ENCODE assay signal across 13 mouse cellular contexts in the genomic region with DNA sequence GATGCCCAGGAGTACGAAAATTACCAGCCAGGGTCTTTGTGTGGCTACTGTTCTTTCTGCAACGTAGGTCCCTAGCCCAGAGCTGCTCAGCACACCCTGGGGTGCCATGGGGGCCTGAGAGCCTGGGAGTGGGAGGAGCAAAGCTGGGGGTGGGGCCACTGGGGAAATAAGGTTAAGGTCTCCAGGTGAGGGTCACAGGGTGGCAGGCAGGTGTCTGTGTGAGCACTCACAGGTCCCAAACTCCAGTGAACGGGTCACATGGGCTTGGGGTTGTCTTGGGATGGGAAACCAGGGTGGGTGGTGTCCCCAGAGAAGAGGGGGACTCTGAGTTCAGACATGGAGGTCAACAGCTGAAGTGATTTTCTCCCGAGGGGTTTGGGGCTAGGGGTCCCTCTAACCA. TPM values are rescaled to one million over a fixed set of nuclear protein-coding genes. Genes with fewer than 3 reads are reported as not detected.
DNase-seq lines count a peak whose midpoint lies in the region; ATAC-seq and TF ChIP-seq lines count a peak whose summit lies in the region.
"Had no signal": no experiment of that assay in that cellular context is flagged by ENCODE, and none has a peak within 500 bp of the region (broad histone marks: within the 10 kb centered on the region; RNA-seq: fewer than 3 reads in every experiment).

No protein-coding gene starts in this region.

- no peak overlapping the region for H3K27ac ChIP-seq in heart, embryonic 15.5 days
- H3K27ac ChIP-seq in heart, postnatal 0 days (ENCODE audit: low read depth): no peak overlapping the region
- H3K27ac ChIP-seq: liver, embryonic 14.5 days; midbrain, embryonic 12.5 days had no signal

- TF ChIP-seq CTCF in heart, postnatal 0 days (IDR thresholded peaks at IDR 0.05; ENCODE audit: low read depth): no peak

- H3K4me3 ChIP-seq in heart, embryonic 15.5 days: peak overlapping the region; percentile 35
- peak overlapping the region; percentile 32 for H3K4me3 ChIP-seq in heart, postnatal 0 days (ENCODE audit: low read depth, low read length)
- H3K4me3 ChIP-seq: midbrain, embryonic 12.5 days had no signal

- ATAC-seq in heart, embryonic 15.5 days (replicated peaks; ENCODE audit: insufficient number of reproducible peaks, insufficient read depth, low FRiP score, low read depth): no peak
- ATAC-seq in heart, postnatal 0 days (ENCODE audit: insufficient read depth, low read depth): no peak
- ATAC-seq: hindbrain, embryonic 16.5 days had no signal

- peak; percentile 49 for DNase-seq in cerebellum, adult 9-11 months
- DNase-seq in cerebellum, adult 8-10 months: no peak
- DNase-seq in heart, adult 8-10 months (ENCODE audit: low spot score): no peak
- no peak for DNase-seq in heart, postnatal 0 days (ENCODE audit: low spot score)
- peak; percentile 22 for DNase-seq in naive thymus-derived CD4-positive, alpha-beta T cell, adult 2 months (ENCODE audit: low read depth)
- DNase-seq in adrenal gland, adult 18-20 months (ENCODE audit: low spot score in 2 of 2): no peak
- DNase-seq in adrenal gland, adult 2 months: no peak
- DNase-seq: adrenal gland, postnatal 25 days; gastrocnemius, postnatal 36 days had no signal

- H3K4me1 ChIP-seq in heart, embryonic 15.5 days (replicated peaks): peaks cover 74% of the 10 kb centered on the region
- H3K4me1 ChIP-seq in heart, postnatal 0 days (ENCODE audit: control insufficient read depth, insufficient read depth): peaks cover 48% of the 10 kb centered on the region

- H3K4me2 ChIP-seq in heart, embryonic 15.5 days: peak overlapping the region; percentile 87
- peak overlapping the region; percentile 94 for H3K4me2 ChIP-seq in heart, postnatal 0 days (ENCODE audit: low read depth, low read length)

- WGBS in heart, embryonic 15.5 days: 18% methylated on average over 4 of the region's 4 CpGs
- WGBS in heart, postnatal 0 days: 14% methylated on average over 4 of the region's 4 CpGs

- no peaks in the 10 kb centered on the region for H3K9me3 ChIP-seq in heart, embryonic 15.5 days (replicated peaks)
- no peaks in the 10 kb centered on the region for H3K9me3 ChIP-seq in heart, postnatal 0 days (replicated peaks; ENCODE audit: control insufficient read depth, low read length)
- H3K9me3 ChIP-seq: midbrain, embryonic 12.5 days had no signal

- no peaks in the 10 kb centered on the region for H3K36me3 ChIP-seq in heart, embryonic 15.5 days
- H3K36me3 ChIP-seq in heart, postnatal 0 days (replicated peaks; ENCODE audit: control insufficient read depth, insufficient read depth, low read length): no peaks in the 10 kb centered on the region
- H3K36me3 ChIP-seq: midbrain, embryonic 12.5 days had no signal

- 0 out of 2 replicates have a peak, but pooled peaks cover 5% of the 10 kb centered on the region for H3K27me3 ChIP-seq in heart, embryonic 15.5 days
- no peaks in the 10 kb centered on the region; the same call in 1 of the 2 replicates for H3K27me3 ChIP-seq in heart, postnatal 0 days (ENCODE audit: control insufficient read depth, insufficient read depth, low read length)

- no peak for TF ChIP-seq EP300 in heart, postnatal 0 days (IDR thresholded peaks at IDR 0.05; ENCODE audit: low read depth)

- 0 out of 2 replicates have a peak overlapping the region, but pooled peaks have one; percentile 20 for H3K9ac ChIP-seq in heart, embryonic 15.5 days
- H3K9ac ChIP-seq in heart, postnatal 0 days (replicated peaks; ENCODE audit: low read depth, low read length): no peak overlapping the region
- H3K9ac ChIP-seq: liver, embryonic 14.5 days; midbrain, embryonic 12.5 days had no signal

RNA-seq across cellular contexts. Expression of gene Hrc, which starts 2.4 kb away (rescaled TPM):
- 25.2 and 26.4 TPM in 2 replicates for polyA plus RNA-seq in heart, embryonic 15.5 days (2015; fragmentation: Nextera tagmentation; extraction: Ambion mirVana)
- total RNA-seq in heart, adult 8-10 months (2022): 1,000 to 10,000 TPM; 1,032 to 1,216 (median 1,081) TPM
- total RNA-seq in heart, postnatal 0 days (2014; rRNA removed; ENCODE audit: low replicate concordance): 38.8 and 39.7 TPM in 2 replicates
- 43.8 and 45.9 TPM in 2 replicates for polyA plus RNA-seq in heart, postnatal 0 days (2015; fragmentation: Nextera tagmentation; extraction: Ambion mirVana)
- total RNA-seq in adrenal gland, adult 18-20 months (2021): under 1 TPM; 0.17 to 0.83 TPM
- under 1 TPM in 1 of 2 experiments, not detected in 1; 0.23 TPM for total RNA-seq in adrenal gland, adult 2 months (2021)
- 0.18 TPM in 1 of 2 replicates, not detected in the other for polyA plus RNA-seq in adrenal gland, adult 2 months (2012; rRNA removed)

RNA-seq across cellular contexts. Expression of gene Trpm4, which starts 3.9 kb away (rescaled TPM):
- 12.7 and 15.8 TPM in 2 replicates for polyA plus RNA-seq in heart, embryonic 15.5 days (2015; fragmentation: Nextera tagmentation; extraction: Ambion mirVana)
- total RNA-seq in heart, adult 8-10 months (2022): 10 to 100 TPM; 23.8 to 36.3 (median 25.4) TPM
- total RNA-seq in heart, postnatal 0 days (2014; rRNA removed; ENCODE audit: low replicate concordance): 15.8 and 44.0 TPM in 2 replicates
- polyA plus RNA-seq in heart, postnatal 0 days (2015; fragmentation: Nextera tagmentation; extraction: Ambion mirVana): 14.2 and 15.2 TPM in 2 replicates
- total RNA-seq in adrenal gland, adult 18-20 months (2021): 10 to 100 TPM in 1 of 2 experiments, 1 to 10 TPM in 1; 7.8 to 11.0 TPM
- 1 to 10 TPM; 5.2 to 9.4 TPM for total RNA-seq in adrenal gland, adult 2 months (2021)
- 8.8 and 11.2 TPM in 2 replicates for polyA plus RNA-seq in adrenal gland, adult 2 months (2012; rRNA removed)

RNA-seq across cellular contexts. Expression of gene Ppfia3, which starts 29.4 kb away (rescaled TPM):
- 1.6 and 2.1 TPM in 2 replicates for polyA plus RNA-seq in heart, embryonic 15.5 days (2015; fragmentation: Nextera tagmentation; extraction: Ambion mirVana)
- total RNA-seq in heart, adult 8-10 months (2022): under 1 TPM; 0.11 to 0.33 (median 0.20) TPM
- 0.15 and 1.8 TPM in 2 replicates for total RNA-seq in heart, postnatal 0 days (2014; rRNA removed; ENCODE audit: low replicate concordance)
- polyA plus RNA-seq in heart, postnatal 0 days (2015; fragmentation: Nextera tagmentation; extraction: Ambion mirVana): 0.58 and 0.68 TPM in 2 replicates
- 1 to 10 TPM; 1.7 to 3.2 TPM for total RNA-seq in adrenal gland, adult 18-20 months (2021)
- total RNA-seq in adrenal gland, adult 2 months (2021): 1 to 10 TPM; 1.1 to 2.8 TPM
- 4.3 and 4.7 TPM in 2 replicates for polyA plus RNA-seq in adrenal gland, adult 2 months (2012; rRNA removed)

RNA-seq across cellular contexts. Expression of gene Lin7b, which starts 32.9 kb away (rescaled TPM):
- polyA plus RNA-seq in heart, embryonic 15.5 days (2015; fragmentation: Nextera tagmentation; extraction: Ambion mirVana): 1.2 and 1.3 TPM in 2 replicates
- 1 to 10 TPM; 1.0 to 1.5 (median 1.3) TPM for total RNA-seq in heart, adult 8-10 months (2022)
- total RNA-seq in heart, postnatal 0 days (2014; rRNA removed; ENCODE audit: low replicate concordance): 0.46 TPM in 1 of 2 replicates, not detected in the other
- polyA plus RNA-seq in heart, postnatal 0 days (2015; fragmentation: Nextera tagmentation; extraction: Ambion mirVana): 2.2 and 2.3 TPM in 2 replicates
- 1 to 10 TPM; 1.3 to 1.7 TPM for total RNA-seq in adrenal gland, adult 18-20 months (2021)
- 1 to 10 TPM; 2.4 to 3.8 TPM for total RNA-seq in adrenal gland, adult 2 months (2021)
- polyA plus RNA-seq in adrenal gland, adult 2 months (2012; rRNA removed): 5.7 and 10.3 TPM in 2 replicates
- total RNA-seq: gastrocnemius, postnatal 36 days had no signal

RNA-seq across cellular contexts. Expression of gene Snrnp70, which starts 58.1 kb away (rescaled TPM):
- polyA plus RNA-seq in heart, embryonic 15.5 days (2015; fragmentation: Nextera tagmentation; extraction: Ambion mirVana): 123 and 146 TPM in 2 replicates
- total RNA-seq in heart, adult 8-10 months (2022): 100 to 1,000 TPM in 1 of 4 experiments, 10 to 100 TPM in 3; 68.3 to 107 (median 86.7) TPM
- 141 and 162 TPM in 2 replicates for total RNA-seq in heart, postnatal 0 days (2014; rRNA removed; ENCODE audit: low replicate concordance)
- polyA plus RNA-seq in heart, postnatal 0 days (2015; fragmentation: Nextera tagmentation; extraction: Ambion mirVana): 79.7 and 80.3 TPM in 2 replicates
- 100 to 1,000 TPM; 262 to 325 TPM for total RNA-seq in adrenal gland, adult 18-20 months (2021)
- total RNA-seq in adrenal gland, adult 2 months (2021): 100 to 1,000 TPM; 219 to 278 TPM
- 230 and 236 TPM in 2 replicates for polyA plus RNA-seq in adrenal gland, adult 2 months (2012; rRNA removed)

Comparison
In these comparisons a context has a peak if more than half of its experiments do, and no peak if none do; other contexts are left out.
1. DNase-seq: peak in cerebellum, adult 9-11 months (single experiment) and naive thymus-derived CD4-positive, alpha-beta T cell, adult 2 months (single experiment); none in cerebellum, adult 8-10 months (single experiment), heart, adult 8-10 months (single experiment), heart, postnatal 0 days (single experiment), adrenal gland, adult 18-20 months (0 of 2) and adrenal gland, adult 2 months (single experiment).
2. RNA of gene Hrc, which starts 2.4 kb away (total RNA-seq): 1,032 to 1,216 TPM in heart, adult 8-10 months; 38.8 to 39.7 TPM in heart, postnatal 0 days, 0.17 to 0.83 TPM in adrenal gland, adult 18-20 months and 0.23 TPM in adrenal gland, adult 2 months; every median in the first group is over 10 times any median in the second.